Mouse (Mus musculus) kidney, embryonic 15.5 days (tissue): ENCODE measurements around the gene Tmem198b. TPM values are rescaled to one million over a fixed set of nuclear protein-coding genes. Genes with fewer than 3 reads are reported as not detected.

Source experiments
- polyA plus RNA-seq: library from polyadenylated mRNA; unstranded; fragments of >200 nt; fragmentation: Nextera tagmentation; extraction: Ambion mirVana; gene quantifications from 2 replicates; pipeline ENCODE4 v1.2.1, GENCODE M21; 2015

Tmem198b gene
- polyA plus RNA-seq, 1 experiment from 2014 or later, result 20.6 TPM

Other genes with a start within 250 kb of the Tmem198b start
- gene Pa2g4, start 238.4 kb downstream of the Tmem198b start, polyA plus RNA-seq, result 205 and 207 TPM in 2 replicates
- gene Erbb3, start 214.7 kb downstream of the Tmem198b start, polyA plus RNA-seq, result 9.7 and 10.7 TPM in 2 replicates
- gene Rps26, start 177.6 kb downstream of the Tmem198b start, polyA plus RNA-seq, result 752 and 867 TPM in 2 replicates
- gene Ikzf4, start 158.4 kb downstream of the Tmem198b start, polyA plus RNA-seq, result 1.9 and 2.2 TPM in 2 replicates
- 11.7 and 13.2 TPM in 2 replicates for gene Suox, start 130.3 kb downstream of the Tmem198b start, polyA plus RNA-seq
- 71.4 and 72.3 TPM in 2 replicates for gene Rab5b, start 108.1 kb downstream of the Tmem198b start, polyA plus RNA-seq
- gene Pmel, start 100.2 kb downstream of the Tmem198b start, polyA plus RNA-seq, result 1.2 TPM in 2 replicates
- 106 and 107 TPM in 2 replicates for gene Cdk2, start 99.3 kb downstream of the Tmem198b start, polyA plus RNA-seq
- 5.9 and 6.0 TPM in 2 replicates for gene Dgka, start 59.5 kb downstream of the Tmem198b start, polyA plus RNA-seq
- 40.2 and 41.4 TPM in 2 replicates for gene Pym1, start 56.5 kb downstream of the Tmem198b start, polyA plus RNA-seq
- gene Mmp19, start 13.5 kb downstream of the Tmem198b start, polyA plus RNA-seq, result 0.73 and 1.6 TPM in 2 replicates
- gene Dnajc14, start 308 bp downstream of the Tmem198b start, polyA plus RNA-seq, result 54.0 and 56.0 TPM in 2 replicates
- gene Sarnp, start 13.0 kb upstream of the Tmem198b start, polyA plus RNA-seq, result 208 and 213 TPM in 2 replicates
- gene Ormdl2, start 17.3 kb upstream of the Tmem198b start, polyA plus RNA-seq, result 80.9 and 83.4 TPM in 2 replicates
- gene Gdf11, start 87.3 kb upstream of the Tmem198b start, polyA plus RNA-seq, result 7.2 and 8.7 TPM in 2 replicates
- gene Cd63, start 96.6 kb upstream of the Tmem198b start, polyA plus RNA-seq, result 671 and 731 TPM in 2 replicates
- gene Rdh5, start 118.5 kb upstream of the Tmem198b start, polyA plus RNA-seq, result 15.3 and 18.8 TPM in 2 replicates
- 220 and 231 TPM in 2 replicates for gene Bloc1s1, start 119.7 kb upstream of the Tmem198b start, polyA plus RNA-seq
- 3.6 and 4.2 TPM in 2 replicates for gene Itga7, start 129.4 kb upstream of the Tmem198b start, polyA plus RNA-seq
- 5.6 and 6.4 TPM in 2 replicates for gene Mettl7b, start 156.6 kb upstream of the Tmem198b start, polyA plus RNA-seq
- gene Olfr9, start 185.1 kb upstream of the Tmem198b start, polyA plus RNA-seq, result not detected in 2 replicates
- gene Olfr763, start 206.4 kb upstream of the Tmem198b start, polyA plus RNA-seq, result not detected in 2 replicates
- gene Olfr764-ps1, start 235.5 kb upstream of the Tmem198b start, polyA plus RNA-seq, result not detected in 2 replicates
- not detected in 2 replicates for gene Olfr765, start 245.6 kb upstream of the Tmem198b start, polyA plus RNA-seq